Mouse (Mus musculus) left cerebral cortex, postnatal 4 days (tissue): ENCODE measurements around the gene Fbxo30. TPM values are rescaled to one million over a fixed set of nuclear protein-coding genes. Genes with fewer than 3 reads are reported as not detected.
"Not testable (repeated sequence)": the region's sequence is repeated elsewhere in the genome, so short reads cannot be mapped to it uniquely, and the experiment has no call there.

Experiments
- DNase-seq: peaks from one replicate; pipeline ENCODE4 v3.0.0-alpha.2; 2022
- intact Hi-C: fragments of 180-260 bp; cut with DNase I; formaldehyde crosslinking; loops from one replicate; pipeline ENCODE4 v1.15.1; 2025
- total RNA-seq, 2 experiments: library from RNA; stranded (reverse); gene quantifications; 2 replicates each; pipeline ENCODE4 v1.2.3; 2021

The Fbxo30 gene
- 10 to 100 TPM; 19.5 to 21.4 TPM for total RNA-seq

DNA sequence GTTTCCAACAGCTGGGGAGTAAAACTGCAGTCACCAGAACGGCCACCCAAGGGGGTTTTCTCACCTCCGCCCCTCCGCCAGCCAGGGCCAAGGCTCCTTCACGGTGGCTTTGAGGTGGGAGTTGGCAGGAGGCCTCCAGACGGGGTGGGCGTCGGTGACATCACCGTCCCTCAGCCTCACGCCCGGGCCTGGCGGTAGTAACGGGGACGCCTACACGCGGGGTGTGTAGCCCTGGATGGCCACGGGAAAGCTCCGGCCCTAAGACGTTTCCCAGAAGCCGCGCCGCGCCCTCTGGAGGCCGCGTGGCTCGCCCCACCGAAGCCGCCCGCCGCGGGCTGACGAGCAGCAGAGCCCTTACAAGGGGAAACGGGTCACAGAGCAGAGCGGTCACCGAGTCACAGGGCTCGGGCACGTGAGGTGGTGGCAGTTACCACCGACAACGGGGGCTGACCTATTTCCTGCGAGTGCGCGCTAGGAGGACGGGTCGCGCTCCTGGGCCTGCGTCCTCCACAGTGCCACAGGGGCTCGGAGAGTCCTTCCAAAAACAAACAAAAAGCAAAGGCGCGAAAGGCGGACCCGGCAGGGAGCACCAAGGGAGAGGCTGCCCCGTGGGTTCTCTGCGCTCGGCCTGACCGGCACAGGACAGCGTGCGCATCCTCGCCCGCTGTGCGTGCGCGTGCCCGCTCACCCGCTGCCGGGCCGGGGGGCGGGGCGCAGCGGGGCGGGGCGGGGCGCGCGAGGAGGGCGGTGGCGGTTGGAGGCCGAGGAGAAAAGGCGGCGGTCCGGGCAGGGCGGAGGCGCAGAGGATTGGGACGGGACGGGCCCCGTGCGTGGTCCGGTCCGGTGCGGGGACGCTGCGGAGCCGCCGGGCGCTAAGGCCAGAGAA lies at the start of gene Fbxo30:
TSS of gene Fbxo30 (plus strand) at position 753 of the 886 bp plus-strand sequence.
- intact Hi-C loops, result no loop called here
- peak; percentile 89 for DNase-seq

DNA sequence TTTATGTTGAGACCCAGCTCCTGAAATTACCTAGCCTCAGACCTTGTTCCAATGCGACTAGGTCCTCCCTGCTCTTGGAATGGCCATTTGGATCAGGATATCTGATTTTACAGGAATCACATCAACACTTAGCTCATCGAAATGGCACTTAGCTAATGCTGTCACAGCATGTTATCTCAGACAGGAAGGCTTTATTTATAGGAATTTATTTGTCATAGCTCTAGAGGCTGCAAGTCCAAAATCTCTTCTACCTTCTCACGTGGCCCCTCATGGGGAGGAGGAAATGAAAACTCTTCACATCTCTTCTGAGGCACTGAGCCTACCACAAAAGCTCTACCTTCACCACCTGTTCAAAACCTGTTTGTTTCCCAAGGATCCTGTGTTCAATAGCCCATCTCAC lies 47.9 kb upstream of the Fbxo30 start:
- intact Hi-C loops, result no loop called here
- no peak for DNase-seq

DNA sequence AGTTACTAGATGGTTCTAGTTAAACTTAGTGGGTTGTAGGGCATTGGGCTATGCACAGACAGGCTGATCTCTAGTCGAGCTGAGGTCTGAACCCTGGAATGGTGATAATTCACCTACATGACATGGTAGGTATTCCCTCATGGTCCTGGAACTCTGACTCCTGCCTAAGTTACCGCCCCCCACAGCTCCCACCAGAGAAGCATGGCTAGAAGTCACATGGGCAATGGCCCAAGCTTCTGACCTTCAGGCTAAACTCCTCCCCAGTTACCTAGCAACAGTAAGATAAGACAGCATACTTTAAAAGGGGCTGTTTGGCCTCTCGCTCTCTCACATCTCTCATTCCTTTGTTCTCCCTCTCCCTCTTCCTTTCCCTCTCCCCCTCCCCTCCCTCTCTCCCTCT lies 38.1 kb upstream of the Fbxo30 start:
- DNase-seq, intact Hi-C loops: not testable (repeated sequence)

DNA sequence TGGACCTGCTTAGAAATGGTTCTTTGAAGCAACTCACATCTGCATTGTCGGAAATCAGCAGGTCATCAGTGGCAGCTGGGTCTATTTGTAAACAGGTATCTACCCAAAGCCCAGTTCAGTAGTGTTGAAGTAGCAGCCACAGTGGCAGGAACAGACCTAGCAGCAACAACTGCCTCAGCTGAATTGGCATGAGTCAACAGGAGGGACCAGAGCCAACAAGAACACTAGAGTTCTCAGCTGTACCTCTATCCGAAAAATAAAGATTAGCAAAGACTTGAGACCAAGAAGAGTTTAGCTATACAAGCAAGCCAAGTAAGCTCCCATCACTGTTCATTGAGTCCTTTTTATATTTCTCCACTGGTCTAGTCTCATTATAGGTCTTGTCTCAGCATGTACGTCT lies 32.9 kb upstream of the Fbxo30 start:
- intact Hi-C loops, result no loop called here
- DNase-seq, result no peak

DNA sequence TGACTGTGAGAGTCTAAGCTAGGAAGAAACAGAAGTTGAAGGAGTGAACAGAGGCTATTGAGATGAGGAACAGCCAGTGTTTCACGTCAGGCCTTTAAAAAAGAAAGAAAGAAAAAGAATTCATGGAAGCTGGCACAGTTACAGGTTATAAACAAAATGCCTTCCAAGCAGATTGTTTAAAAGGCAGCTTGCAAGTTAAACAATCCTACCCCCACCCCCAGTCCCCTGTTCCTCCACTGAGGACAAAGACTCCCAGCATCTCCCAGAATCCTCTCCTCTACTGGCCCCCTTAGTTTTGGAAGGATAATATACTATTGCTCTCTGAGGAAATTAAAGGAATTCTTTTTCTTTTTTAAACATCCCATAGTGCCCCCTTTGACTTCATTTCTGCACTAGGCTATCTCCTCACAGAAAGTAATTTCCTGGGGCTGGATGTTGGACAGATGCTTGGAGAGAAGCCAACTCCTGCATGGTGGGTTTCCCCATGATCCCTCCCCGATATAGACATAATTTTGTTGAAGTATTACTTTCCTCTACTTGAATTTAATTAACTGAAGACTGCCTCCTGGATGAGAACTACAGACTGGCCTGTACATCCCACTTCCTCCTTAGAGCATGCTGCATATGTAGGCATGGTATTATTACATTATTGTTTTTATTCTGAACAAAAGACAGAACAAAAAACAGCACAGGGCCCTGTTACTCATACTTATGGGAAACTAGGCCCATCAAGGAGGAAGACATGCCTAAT lies 30.7 kb upstream of the Fbxo30 start:
- intact Hi-C loops, result no loop called here

DNA sequence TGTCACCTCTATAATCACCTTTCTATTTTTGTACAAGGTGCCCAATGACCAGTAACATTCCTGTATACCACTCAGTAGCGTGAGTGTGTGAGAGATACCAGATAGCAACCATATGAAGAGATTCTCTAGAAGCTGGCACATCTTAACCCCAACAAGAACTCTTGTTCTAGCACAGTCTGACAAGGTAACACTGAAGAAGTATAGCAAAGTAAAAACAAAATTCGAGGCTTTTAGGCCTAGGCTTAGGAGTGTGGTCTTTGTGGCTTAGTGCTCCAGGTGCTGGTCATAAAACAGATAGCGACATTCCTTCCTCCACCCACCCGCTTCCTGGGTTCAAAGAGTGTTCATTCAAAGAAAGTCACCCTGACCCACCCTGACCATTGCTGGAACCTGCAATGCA lies 27.5 kb upstream of the Fbxo30 start:
- DNase-seq, intact Hi-C loops: not testable (repeated sequence)

More for the DNA sequence above, 30.7 kb upstream of the Fbxo30 start:
- no peak for DNase-seq

DNA sequence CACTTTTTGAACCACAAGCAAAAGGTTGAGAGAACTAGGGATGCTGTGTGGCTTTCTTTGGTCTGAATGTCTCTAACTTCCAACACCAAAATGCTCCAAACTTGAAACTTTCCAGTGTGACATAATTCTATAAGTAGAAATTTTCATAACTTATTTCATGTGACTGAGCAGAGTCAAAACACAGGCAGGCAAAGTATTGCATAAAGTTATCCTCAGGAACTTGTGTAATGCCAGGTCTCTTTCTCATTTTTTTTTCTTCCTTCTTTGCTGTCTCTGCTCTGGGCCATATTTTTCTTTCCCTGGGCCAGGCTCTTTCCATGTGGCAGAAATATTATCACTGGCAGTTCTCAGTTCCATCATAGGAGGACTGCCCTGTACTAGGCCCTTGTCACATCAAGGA lies 21.0 kb upstream of the Fbxo30 start:
- DNase-seq, result no peak
- intact Hi-C loops, result no loop called here

DNA sequence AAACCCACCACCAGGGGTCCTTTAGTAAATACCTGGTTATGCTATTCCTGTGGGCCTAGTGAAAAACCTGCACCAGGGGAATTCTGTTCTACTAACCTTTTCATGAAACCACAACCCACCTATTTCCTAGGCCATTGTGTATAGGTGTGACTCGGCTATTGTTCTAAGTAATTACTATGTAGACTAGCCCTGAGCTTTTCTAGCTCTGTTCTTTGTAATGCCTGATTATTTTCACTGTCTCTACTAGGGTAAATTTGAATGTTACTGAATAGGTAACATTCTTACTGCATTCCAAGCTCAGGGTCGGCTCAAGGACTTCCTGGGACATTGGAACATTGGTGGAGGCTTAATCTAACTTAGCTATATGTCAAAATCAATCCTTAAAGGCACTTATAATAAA lies 18.8 kb upstream of the Fbxo30 start:
- DNase-seq, intact Hi-C loops: not testable (repeated sequence)

DNA sequence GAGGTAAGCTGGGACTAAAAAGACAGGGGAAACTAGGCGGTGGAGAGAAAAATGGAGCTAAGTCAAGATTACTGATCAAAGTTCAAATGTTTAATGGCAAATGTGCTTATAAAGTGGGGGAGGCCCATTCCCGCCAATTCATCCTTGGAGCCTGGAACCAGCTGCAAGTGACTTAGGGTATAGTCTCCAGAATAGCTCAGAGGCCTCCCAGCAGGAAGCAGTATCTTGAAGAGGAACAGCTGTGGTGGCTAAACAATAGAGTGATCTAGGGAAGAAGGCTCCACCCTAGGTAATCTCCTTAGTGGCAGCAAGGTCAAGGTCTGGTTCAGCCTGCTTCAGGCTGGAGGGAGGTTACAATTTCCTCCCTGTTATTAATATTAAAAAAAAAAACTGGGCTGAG lies 17.3 kb upstream of the Fbxo30 start:
- intact Hi-C loops, DNase-seq: not testable (repeated sequence)

DNA sequence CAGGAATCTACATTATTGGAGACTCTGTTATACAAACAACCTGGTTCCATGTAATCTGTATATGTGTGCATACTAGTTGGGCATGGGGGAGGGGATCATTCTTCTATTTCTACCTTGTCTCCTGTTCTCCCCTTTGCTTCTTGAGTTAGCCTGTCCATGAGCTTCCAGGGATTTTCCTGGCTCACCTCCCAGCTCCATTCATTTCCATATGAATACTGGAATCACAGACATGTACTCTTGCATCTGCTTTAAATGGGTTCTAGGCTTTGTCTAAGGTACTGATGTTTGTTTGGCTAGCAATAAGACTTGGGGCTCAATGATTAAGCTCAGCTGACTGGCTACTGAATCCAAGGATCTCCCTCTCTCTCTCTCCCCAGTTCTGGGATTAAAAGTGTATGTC lies 12.0 kb upstream of the Fbxo30 start:
- no peak for DNase-seq
- intact Hi-C loops, result no loop called here

DNA sequence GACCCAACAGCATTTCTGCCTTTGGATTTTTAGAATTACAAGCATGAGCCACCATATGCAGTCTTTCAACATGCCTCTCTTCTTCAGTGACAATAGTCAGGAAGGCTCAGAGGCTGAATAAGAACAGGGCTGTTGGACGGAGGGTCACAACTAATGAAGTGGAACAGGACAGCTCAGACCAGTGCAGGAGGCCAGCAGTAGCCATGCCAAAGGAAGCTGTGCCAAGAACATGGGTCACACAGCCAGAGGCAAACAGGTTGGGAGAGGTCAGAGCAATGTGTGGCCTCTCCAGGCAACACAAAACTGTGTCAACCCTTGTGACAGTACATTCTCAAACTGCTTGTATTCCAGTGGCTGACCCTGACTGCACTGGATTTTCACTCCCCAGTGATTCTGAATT lies 6.7 kb upstream of the Fbxo30 start:
- intact Hi-C loops, result no loop called here
- DNase-seq, result no peak

DNA sequence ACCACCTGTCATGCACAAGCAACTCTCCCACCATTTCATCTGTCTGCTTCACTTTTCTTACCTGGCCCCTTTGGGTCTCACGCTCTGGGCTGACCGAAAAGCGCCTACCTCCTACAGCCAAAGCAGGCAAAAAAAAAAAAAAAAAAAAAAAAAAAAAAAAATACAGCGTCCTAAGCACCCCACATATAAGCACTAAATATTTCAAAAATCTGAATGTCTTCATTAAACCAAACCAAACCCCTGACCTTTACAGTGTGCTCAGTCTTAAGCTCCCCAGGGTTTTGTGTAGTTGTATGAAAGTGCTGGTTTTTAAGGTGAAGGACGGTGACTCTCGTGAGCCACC lies 924 bp upstream of the Fbxo30 start:
- intact Hi-C loops, result no loop called here

DNA sequence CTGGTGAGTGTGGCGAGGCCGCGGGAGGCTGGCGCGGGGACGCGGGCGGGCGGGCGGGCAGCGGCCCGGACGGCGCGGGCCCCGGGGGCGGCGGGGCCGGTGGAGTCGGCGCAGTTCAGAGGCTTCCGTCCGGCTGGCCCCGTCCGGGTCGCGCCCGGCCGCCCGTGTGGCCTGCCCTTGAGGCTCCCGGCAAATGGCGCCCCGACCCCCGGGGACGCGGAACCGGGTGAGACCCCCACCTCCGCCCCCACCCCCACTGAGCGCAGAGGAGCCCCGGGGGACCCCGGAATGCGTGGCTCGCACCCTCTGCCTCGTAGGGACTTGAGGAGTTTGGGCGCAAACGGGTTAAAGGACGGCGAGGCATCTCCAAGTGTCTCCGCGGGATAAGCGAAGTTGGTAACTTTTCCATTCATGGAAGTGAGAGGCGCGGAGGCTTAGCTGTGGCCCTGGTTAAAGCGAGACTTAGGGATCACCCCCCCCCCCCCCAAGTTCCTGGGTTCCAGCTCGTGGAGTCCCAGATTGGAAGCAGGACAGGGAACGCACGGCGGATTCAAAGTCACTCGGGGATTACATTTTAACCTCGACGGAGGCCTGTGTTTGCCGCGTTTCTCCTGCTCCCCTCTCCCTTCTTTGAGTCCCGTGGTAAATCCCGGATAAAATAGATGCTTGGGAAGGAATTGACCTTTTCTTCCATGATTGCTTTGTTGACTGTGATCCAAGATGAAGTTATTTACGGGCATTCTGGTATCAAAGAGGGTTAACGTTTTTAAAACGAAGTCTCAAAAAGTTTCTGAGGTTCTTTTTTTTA lies 572 bp downstream of the Fbxo30 start:
- DNase-seq, result peak; percentile 55
- intact Hi-C loops, result no loop called here

More for the DNA sequence above, 924 bp upstream of the Fbxo30 start:
- DNase-seq, result no peak

DNA sequence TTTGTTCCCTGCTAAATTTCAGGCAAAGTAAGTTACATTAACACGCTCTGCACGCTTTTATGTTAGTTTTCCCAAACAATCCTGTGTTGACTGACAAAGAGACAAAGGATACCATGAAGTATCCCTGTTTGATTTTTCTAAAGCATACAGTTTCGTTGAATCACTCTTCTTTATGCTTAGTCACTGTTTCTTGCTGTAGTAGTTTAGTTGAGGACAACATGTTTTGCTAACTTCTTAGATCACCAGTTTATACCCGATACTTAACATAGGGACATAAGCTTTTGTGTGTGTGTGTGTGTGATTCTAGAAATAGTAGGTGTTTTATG lies 1.1 kb downstream of the Fbxo30 start:
- no peak for DNase-seq
- intact Hi-C loops, result no loop called here

DNA sequence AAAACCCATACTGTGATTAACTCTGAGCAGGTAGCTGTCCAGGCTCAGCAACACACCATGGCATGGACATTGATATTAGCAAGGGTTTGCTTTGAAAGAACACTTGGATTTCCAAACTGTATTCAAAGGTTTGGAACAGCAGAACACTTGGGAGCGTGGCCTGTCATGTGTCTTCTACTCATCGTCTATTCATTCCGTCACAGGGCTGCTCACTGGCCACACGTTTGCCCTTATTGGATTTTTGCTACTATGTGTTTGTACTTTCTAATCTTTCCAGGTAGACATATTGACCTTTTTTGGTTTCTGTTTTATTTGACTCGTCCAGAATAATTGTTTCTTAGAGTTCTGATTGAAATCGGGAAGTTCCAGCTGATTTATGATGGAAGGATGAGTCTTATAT lies 17.3 kb downstream of the Fbxo30 start:
- no peak for DNase-seq
- intact Hi-C loops, result no loop called here

DNA sequence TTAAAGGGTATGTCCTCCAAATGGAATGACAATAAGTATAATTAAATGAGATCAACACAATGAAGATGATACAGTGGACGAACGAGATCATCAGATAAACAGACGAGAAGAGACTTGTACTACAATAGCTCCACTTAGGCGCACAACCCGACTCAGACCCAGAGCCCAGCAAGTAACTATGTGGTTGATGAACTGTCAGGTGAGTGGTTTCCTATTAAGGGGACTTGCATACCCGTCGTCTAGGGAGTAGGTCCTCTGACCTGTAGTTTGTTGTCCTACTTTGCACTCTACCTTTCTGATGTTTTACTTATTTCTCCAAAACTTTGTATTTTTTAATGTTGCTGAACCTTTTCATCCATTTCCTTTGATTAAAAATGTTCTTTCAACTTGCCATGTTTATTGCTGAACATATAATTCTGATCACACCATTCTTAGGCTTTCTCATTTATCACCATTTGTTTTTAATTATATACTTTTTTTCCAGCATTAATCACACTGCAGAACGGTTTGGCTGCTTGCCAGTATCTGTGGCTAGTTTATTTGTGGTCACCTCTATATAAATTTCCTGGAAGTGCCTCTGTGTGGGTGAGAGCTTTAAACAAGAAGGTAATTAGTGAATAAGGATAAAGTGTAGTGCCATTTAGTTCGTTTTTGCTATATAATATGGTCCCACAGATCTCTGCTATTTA lies 24.4 kb downstream of the Fbxo30 start:
- intact Hi-C loops, result no loop called here
- no peak for DNase-seq

DNA sequence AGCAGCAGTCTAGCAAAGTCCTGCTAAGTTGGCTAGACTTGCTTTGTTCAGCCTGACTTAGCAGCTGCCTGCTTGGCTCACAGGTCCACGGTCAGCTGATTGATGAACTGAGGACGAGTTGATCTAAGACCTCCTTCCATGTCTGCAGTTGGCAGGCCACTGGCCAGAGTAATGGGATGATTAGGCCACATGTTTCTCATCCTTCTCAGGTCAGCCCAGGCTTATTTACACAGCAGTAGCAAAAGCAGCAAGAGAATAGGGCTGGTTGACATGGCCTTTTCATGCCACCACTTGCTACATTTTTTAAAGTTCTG lies 24.9 kb downstream of the Fbxo30 start:
- intact Hi-C loops, result no loop called here
- DNase-seq, result peak; percentile 13

DNA sequence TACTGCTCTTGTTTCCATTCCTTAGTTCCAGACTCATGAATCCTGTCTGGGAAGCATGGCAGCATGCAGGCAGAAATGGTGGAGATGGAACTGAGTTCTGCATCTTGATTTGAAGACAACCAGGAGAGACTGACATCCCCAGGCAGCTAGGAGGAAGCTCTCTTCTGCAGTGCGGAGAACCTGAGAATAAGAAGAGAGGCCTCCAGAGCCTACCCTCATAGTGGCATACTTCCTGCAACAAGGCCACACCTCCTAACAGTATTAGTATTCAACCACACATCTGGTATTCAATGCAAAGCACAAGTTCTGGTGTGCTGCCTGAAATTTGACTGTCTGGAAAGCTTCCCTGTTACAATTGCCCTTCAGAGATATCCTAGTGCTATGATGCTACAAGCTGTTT lies 28.7 kb downstream of the Fbxo30 start:
- DNase-seq, result no peak
- intact Hi-C loops, result no loop called here

DNA sequence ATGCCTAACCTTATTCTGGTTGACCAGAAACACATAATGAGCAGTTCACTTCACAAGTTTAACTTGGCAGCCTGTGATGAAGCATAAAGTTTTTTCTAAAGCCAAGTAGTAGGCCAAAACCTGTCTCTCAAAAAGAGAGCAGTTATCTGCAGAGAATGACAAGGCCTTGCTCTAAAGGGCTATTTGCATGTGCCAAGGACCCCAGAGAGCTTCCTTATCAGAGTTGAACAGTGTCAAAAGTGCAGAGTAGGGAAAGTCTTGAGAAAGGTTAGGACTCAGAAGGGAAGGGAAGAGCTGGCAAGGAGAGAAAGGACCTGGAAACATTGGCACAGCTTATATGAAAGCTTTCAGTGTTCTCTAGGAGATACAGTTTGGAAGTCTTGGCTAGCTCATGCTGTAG lies 29.4 kb downstream of the Fbxo30 start:
- intact Hi-C loops, result no loop called here
- no peak for DNase-seq

DNA sequence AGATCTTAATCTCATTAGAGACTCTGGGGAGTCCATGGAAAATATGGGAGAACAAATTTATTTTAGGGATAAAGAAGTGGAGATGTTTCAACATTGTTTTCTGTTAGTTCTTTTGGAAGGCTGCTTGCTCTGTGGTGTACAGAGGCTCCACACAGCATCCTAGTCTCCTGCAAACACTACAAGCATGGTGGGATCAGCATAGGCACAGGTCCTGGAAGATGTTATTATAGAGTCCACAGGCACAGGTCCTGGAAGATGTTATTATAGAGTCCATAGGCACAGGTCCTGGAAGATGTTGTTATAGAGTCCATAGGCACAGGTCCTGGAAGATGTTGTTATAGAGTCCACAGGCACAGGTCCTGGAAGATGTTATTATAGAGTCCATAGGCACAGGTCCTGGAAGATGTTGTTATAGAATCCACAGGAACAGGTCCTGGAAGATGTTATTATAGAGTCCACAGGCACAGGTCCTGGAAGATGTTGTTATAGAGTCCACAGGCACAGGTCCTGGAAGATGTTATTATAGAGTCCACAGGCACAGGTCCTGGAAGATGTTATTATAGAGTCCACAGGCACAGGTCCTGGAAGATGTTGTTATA lies 36.8 kb downstream of the Fbxo30 start:
- DNase-seq, intact Hi-C loops: not testable (repeated sequence)
